Mouse (Mus musculus) left cerebral cortex, postnatal 4 days (tissue): Measurements from ENCODE around the gene Smg6. TPM values are rescaled to one million over a fixed set of nuclear protein-coding genes. Genes with fewer than 3 reads are reported as not detected.
A peak's percentile ranks its signal among the peaks of the same experiment; 100 is the strongest.

Source experiments
- DNase-seq: peaks from one replicate; pipeline ENCODE4 v3.0.0-alpha.2; 2022
- intact Hi-C: fragments of 180-260 bp; cut with DNase I; formaldehyde crosslinking; loops from one replicate; pipeline ENCODE4 v1.15.1; 2025
- total RNA-seq, 2 experiments: library from RNA; stranded (reverse); gene quantifications; 2 replicates each; pipeline ENCODE4 v1.2.3; 2021

The Smg6 gene
- total RNA-seq, 2 experiments from 2014 or later = 30.5 to 31.2 TPM

DNA sequence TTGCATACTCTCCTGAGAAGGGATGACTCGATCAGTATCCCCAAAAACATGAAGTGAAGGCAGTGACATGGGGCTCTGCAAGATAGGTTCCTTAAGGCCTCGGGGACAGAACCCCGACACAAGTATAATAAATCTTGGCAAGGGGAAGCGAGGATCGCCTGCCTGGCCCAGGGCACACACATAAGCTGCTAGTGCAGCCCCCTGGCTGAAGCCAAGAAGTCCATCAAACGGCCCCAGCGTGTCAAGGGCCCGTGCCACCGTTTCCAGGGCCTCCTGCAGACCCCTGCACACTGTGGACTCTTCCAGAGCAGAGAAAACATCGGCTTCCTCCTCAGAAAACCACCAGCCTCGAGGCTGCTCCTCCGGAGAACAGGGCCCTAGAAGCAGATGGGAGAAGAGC, 252.4 kb downstream of the Smg6 start:
- intact Hi-C loops = loop anchor here (5.0 kb wide), 1 partner anchor 214 kb away; no protein-coding TSS in a partner anchor
- no peak for DNase-seq

DNA sequence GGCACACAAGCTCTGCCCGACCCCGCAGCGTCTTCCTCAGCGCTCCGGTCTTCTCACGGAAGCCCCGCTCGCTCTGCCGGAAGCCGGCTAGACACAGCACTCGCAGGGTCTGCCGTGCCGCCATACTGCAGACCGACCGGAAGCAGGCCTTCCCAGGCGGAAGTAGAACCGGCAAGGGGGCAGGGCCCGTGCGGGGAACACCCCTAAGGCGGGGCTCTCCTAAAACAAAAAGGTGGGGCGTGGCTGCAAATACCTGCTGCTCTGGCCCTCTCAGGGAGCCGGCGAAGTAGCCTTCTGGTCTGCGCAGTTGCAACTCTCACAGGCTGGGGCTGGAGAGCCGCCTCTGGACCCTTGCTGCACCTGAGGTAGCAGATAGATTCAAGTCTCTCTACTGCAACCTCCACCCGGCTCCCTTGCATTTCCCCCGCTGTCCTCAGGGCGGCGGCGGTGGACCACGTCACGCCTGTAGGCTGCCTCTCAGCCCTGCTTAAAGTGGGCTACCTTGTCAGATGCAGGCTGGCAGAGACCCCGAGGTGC, 253.1 kb downstream of the Smg6 start, which contains the start of gene Ovca2:
Ovca2 (minus strand) TSS at position 164 of the 537 bp plus-strand sequence.
- peak; percentile 94 for DNase-seq
- intact Hi-C loops = loop anchor here (5.0 kb wide), 1 partner anchor 214 kb away; no protein-coding TSS in a partner anchor

DNA sequence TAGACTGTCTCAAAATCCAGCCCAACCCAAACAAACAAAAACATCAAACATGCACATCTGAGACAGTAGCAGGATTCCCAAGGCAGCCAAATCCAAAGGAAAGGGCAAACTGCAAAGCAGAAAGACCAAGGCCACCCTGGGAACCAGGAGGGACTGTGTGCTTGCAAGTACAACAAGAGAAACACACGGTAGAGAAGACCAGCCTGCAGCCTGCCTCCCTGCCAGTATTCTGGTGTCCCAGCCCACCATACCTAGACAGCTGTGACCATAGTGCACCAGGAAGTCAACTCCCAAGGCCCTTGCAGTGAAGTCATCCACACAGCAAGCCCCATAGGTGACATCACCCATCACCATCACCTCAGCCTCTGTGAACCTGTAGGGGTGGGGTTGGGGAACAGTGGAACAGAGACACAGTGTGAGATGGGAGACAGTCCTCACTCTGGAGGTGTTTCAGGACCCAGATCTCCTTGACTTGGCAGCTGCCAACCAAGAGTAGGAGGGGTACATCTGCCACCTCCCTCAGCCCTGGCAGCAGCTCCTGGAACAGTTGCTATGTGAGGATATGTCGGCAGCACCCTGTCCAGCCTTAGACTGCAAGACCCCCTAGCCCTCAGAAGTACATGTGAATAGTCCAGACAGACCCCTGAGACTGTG, 258.4 kb downstream of the Smg6 start:
- DNase-seq = no peak
- intact Hi-C loops = loop anchor here (5.0 kb wide), 1 partner anchor 273 kb away; no protein-coding TSS in a partner anchor

DNA sequence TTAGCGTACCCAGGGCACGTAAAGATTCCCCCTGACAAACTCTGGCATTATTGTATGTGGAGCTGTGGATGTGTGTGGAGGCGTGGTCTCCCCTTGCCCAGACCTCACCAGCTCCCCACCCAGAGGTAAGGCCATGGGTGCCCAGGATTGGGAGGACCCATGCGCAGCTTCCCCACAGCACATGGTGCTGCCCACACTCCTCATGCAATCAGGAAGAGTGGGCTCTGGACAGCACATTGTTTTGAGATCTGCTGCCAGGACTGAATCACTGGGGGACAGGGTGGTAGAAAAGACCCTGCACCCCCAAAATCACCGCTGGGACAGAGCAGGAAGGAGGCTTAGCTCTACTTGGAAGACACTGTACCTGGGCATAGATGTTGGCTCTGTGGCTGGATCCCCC, 258.9 kb downstream of the Smg6 start:
- intact Hi-C loops = loop anchor here (5.0 kb wide), 1 partner anchor 273 kb away; no protein-coding TSS in a partner anchor
- no peak for DNase-seq

- intact Hi-C loops = loop anchor here (5.0 kb wide), 1 partner anchor 272 kb away; no protein-coding TSS in a partner anchor
- no peak for DNase-seq
Observed at GRCm38 (mm10) chr11:75184986-75185385, 259.4 kb downstream of the Smg6 start.

- DNase-seq = no peak
- intact Hi-C loops = loop anchor here (2.0 kb wide), 1 partner anchor 99 kb away; no protein-coding TSS in a partner anchor
Observed at GRCm38 (mm10) chr11:75189713-75190370, 264.2 kb downstream of the Smg6 start.

- intact Hi-C loops = no loop called here
- DNase-seq = peak; percentile 84
Observed at GRCm38 (mm10) chr11:75190371-75190724, 264.7 kb downstream of the Smg6 start.

- intact Hi-C loops = no loop called here
- DNase-seq = no peak
Observed at GRCm38 (mm10) chr11:75190905-75191441, 265.4 kb downstream of the Smg6 start, which contains the start of gene Dph1. Dph1 (minus strand) TSS chr11:75191241.

GRCm38 (mm10) chr11:75191841-75192240, 266.2 kb downstream of the Smg6 start:
- DNase-seq = no peak
- intact Hi-C loops = no loop called here

DNA sequence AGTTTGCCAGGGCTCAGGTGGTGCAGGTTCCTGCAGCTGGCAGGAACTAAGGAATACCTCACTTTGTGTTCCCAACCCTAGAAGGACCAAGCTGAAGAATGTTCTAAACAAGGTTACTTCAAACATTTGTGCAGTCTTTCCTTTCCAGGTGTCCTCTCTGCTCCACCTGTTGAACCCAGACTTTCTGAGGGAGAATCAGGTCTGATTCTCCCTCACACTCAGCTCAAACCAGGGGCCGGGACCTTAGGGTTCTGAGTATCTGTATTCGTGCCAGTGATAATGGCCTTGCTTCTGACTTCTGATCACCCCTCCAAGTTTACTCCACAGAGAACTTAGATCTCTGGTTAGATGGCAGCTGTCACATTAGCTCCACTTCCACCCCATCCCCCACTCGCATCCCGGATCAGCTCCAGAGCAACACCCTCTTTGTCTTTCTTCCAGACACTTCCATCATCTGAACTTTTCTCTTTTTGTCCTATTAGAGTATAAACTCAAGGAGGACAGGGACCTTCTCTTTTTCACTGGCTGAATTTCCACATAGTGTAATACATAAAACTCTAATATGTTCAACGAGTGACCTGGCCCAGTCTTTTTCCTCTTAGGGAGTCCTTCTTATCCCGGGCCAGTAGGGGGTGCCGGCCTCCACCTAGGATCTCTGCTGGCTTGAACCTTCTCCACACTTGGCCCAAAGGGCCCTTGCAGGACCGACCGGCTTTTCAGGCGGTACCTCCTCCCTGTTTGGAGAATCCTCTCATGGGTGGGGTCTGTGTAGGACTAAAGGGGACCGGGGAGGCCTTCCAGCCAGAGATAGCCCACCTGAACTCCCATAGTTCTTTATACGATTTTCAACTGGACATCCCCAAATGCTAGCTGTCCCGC, 267.0 kb downstream of the Smg6 start:
- DNase-seq = peak; percentile 83
- intact Hi-C loops = no loop called here

DNA sequence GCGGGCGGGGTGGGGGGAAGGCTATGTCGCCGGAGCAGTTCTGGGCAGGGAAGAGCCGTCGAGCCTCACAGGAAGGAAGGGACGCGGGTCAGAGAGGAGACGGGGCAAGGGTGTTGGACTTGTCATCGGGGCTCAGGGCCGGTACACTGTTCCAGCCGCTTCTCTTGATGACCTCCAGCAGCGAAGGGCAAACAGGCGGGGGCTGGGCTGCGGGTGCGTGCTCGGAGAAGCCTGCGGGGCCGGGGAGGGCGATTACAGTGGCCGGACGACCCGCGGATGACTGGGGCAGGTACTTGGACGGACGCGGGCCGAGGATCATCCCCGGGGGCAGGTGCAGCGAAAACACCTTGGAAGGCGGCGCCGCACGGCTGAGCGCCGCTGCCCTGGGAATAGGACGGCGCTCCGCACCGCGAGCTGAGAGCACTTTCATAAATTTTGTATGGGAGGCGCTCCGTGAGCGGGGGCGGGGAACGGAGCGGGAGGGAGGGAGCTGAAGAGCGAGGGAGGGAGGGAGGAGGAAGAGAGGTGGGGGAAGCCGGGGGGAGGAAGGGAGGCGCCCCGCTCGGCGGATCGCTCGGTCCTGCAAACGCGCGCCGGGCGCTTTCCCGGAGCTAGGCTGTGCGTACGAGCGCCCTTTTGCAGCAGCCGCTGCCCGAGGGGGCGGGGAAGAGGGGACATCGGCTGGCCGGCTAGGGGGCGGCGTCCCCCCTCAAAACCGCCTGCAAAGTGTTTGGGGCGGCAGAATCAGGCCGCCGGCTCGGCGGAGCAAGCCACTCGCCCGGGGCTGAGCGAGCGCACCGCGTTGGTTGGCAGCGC, 267.8 kb downstream of the Smg6 start, which contains the start of gene Rtn4rl1:
Rtn4rl1 (plus strand) TSS at position 528 of the 816 bp plus-strand sequence.
- DNase-seq = peak; percentile 40
- intact Hi-C loops = no loop called here

DNA sequence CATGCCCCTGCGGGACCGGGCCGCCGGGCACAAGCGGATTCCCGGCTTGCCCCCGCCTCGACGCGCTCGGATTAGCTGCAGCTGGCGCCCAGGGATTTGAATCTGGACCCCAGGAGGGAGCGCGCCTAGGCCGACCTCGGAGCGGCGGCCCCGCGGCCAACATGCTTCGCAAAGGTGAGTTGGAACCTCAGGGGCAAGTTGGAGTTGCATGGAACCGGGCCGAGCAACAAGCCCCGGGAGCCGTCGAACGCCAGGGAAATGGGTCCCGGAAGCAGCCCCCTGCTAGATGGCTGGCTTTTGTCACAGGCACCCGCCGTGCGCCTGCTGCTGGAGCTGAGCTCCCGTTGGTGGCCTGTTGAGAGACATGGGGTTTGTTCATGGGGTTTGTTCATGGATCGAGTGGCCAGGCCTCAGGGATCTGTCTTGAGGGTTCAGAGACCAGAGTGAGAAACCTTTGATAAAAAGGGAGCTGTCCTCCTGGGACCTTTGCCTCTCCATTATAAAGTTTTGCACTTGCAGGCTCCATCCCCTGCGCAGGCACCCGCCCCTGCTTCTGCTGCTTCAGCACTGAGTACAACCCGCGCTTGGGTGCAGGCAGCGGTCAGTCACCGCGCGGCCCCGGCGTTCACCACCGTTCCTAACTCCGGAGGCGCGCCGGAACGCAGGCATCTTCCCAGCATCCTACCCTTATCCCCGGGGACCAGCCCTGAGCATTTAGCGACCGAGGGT, 268.7 kb downstream of the Smg6 start:
- no peak for DNase-seq
- intact Hi-C loops = no loop called here

- intact Hi-C loops = no loop called here
- DNase-seq = peak; percentile 62
Observed at GRCm38 (mm10) chr11:75194850-75195461, 269.3 kb downstream of the Smg6 start.

GRCm38 (mm10) chr11:75196131-75196530, 270.5 kb downstream of the Smg6 start:
- intact Hi-C loops = no loop called here
- no peak for DNase-seq

DNA sequence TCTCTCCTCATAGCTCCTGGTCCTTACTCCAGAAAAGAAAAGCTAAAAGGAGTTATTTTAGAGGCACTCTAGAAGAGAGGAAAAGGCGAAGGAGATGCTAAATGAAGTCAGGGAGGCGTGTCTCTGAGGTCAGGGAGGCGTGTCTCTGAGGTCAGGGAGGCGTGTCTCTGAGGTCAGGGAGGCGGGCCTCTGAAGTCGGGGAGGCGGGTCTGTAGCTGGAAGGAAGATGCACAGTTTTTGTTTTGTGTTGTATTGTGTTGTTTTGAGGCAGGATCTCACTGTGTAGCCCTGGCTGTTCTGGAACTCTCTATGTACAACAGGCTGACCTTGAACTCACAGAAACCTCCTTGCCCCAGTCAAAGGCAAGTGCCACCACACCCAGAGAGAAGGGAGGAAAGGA, 272.3 kb downstream of the Smg6 start:
- intact Hi-C loops = no loop called here

GRCm38 (mm10) chr11:75198792-75199191, 273.2 kb downstream of the Smg6 start:
- intact Hi-C loops = no loop called here
- peak; percentile 51 for DNase-seq

More for the DNA sequence above, 272.3 kb downstream of the Smg6 start:
- DNase-seq = no peak

DNA sequence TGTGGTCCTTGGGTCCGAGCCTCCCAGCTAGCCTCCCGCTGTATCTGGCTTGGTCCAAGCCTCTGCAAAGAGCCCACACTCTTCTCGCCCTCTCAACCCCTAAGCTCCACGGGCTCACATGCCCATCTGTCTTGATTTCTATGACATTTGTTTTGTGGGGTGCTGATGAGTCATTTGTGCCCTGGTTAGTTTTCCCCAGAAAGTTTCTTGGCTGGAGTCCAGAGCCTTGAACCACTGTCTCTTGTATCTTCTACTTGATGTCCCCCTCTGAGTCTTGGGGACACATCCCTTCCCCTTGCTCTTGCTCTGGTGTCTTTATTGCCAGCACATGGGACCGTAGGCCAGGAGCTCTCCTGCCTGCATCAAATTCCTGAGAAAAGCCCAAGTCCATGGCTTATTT, 274.3 kb downstream of the Smg6 start:
- intact Hi-C loops = no loop called here
- DNase-seq = no peak

DNA sequence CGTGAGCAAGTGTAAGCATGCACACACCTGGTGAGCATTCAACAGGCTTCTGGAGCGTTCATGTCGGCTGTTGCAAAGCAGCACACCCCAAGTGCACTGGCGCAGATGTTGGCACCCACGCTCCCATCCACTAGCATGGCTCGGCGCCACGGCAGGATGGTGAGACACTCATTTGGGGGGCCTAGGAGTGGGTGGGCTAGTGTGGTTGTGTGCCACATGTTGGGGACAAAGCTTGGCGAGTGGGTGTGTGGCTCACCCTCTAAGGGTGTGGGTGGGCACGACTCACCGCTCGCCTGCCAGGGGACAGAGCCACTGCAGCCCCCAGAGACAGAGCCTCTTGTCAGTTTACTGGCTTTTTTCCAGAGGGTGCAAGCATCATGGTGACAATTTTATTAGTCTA, 275.3 kb downstream of the Smg6 start:
- intact Hi-C loops = no loop called here
- DNase-seq = no peak
